Mouse (Mus musculus): Measurements from ENCODE around the gene Rrm1.

DNA sequence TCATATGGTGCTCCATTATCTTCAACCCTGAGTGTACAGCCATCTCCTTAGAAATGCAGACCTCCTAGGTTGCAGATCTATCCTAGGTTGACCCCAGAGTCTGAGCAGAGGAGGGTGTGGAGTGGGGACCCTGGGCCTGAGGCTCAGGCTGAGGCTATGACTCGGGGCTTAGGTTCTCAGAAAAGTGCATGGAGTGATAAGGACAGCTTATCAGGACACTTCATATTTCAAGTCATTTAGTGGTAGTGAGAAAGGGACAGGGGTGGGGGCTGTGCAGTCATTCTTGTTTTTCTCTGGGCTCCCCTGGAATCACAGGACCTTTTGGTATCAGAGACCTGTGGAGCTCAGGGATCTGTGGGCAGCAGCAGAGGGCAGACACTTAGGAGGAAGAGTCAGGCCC is 44.6 kb downstream of the Rrm1 start:
- TF ChIP-seq CTCF (IDR thresholded peaks at IDR 0.05; ENCODE audit: low read depth) (no peak), EP300 (IDR thresholded peaks at IDR 0.05; ENCODE audit: low read depth) (no peak)
